Mouse (Mus musculus): Measurements from ENCODE around the gene Rap1b. TPM values are rescaled to one million over a fixed set of nuclear protein-coding genes. Genes with fewer than 3 reads are reported as not detected.

Gene Rap1b
- total and polyA plus RNA-seq, 2 experiments from 2014 or later: 66.0 to 140 TPM

DNA sequence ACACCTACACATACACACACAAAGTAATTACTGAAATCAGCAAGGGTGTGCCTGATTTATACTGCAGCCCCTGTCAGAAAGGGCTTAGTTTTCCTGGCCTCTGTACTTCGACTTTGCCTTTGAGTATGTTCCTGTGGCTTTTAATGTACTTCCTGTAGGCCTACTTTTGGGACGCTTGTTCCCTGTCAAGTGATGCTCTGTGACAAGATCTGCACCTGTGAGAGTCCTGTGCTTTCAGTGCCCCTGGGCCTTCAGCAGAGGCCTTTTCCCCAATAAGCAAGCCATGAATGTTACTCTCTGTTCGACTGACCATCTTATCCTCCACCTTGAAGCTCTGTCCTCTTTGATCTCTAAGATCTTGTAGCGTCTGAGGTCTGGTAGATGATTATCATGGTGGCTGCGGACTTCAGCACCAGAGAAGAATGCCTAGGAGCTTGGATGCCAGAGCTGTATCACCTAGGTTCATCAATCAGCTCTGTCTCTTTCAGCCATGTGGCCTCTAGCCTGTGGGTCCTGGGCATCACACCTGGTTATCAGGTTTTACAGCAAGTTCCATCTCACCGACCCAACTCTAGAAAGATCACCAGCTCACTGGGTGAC is 47.3 kb downstream of the Rap1b start:
- no peaks in the 10 kb centered on the region for H3K36me3 ChIP-seq (ENCODE audit: insufficient read depth, low read length)
- WGBS: 88% methylated on average over 6 of the region's 6 CpGs
- no peaks in the 10 kb centered on the region for H3K4me1 ChIP-seq (ENCODE audit: insufficient read depth, low read length)
- no peaks in the 10 kb centered on the region for H3K9me3 ChIP-seq (ENCODE audit: low read length)
- no peak overlapping the region for H3K4me3 ChIP-seq (ENCODE audit: low read depth, low read length)
- ATAC-seq (ENCODE audit: low FRiP score): no peak
- no peaks in the 10 kb centered on the region for H3K27me3 ChIP-seq (ENCODE audit: insufficient read depth, low read length)
- no peak overlapping the region for H3K4me2 ChIP-seq (ENCODE audit: low read depth, low read length, poor library complexity, severe bottlenecking)
- no peak overlapping the region for H3K9ac ChIP-seq (replicated peaks; ENCODE audit: low read length, poor library complexity, severe bottlenecking)
- no peak for DNase-seq (ENCODE audit: low spot score)
- no peak overlapping the region for H3K27ac ChIP-seq (ENCODE audit: low read depth, low read length)
- no peak for TF ChIP-seq CTCF (IDR thresholded peaks at IDR 0.05)

GRCm38 (mm10) chr10:117797684-117798083 is 48.2 kb downstream of the Rap1b start:
- no peaks in the 10 kb centered on the region for H3K27me3 ChIP-seq (ENCODE audit: insufficient read depth, low read length)
- no peak overlapping the region for H3K9ac ChIP-seq (replicated peaks; ENCODE audit: low read length, poor library complexity, severe bottlenecking)
- H3K36me3 ChIP-seq (ENCODE audit: insufficient read depth, low read length): no peaks in the 10 kb centered on the region
- no peak overlapping the region for H3K4me3 ChIP-seq (ENCODE audit: low read depth, low read length)
- no peak overlapping the region for H3K27ac ChIP-seq (ENCODE audit: low read depth, low read length)
- H3K4me1 ChIP-seq (ENCODE audit: insufficient read depth, low read length): no peaks in the 10 kb centered on the region
- TF ChIP-seq CTCF (IDR thresholded peaks at IDR 0.05): no peak
- WGBS: 83% methylated on average over 7 of the region's 7 CpGs
- H3K4me2 ChIP-seq (ENCODE audit: low read depth, low read length, poor library complexity, severe bottlenecking): no peak overlapping the region
- no peaks in the 10 kb centered on the region for H3K9me3 ChIP-seq (ENCODE audit: low read length)
- DNase-seq (ENCODE audit: low spot score) (no peak), ATAC-seq (ENCODE audit: low FRiP score) (no peak)

DNA sequence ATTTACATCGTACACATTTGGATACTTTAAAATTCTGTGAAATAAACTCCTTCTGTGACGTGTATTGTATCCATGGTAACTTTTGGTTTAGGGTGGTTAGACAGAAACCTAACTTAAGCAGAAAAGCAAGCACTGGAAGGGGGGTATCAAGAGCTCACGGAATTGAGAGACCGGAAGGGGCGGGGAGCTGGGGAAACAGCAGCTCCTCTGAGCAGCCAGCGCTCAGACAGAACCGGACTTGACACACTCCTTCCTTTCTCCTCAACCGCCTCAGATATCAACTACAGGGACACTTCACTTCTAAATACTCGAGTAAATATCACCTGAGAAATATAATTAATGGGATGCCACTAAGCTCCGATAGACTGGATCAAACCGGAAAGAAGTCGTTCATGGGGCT is 48.7 kb downstream of the Rap1b start:
- H3K27me3 ChIP-seq (ENCODE audit: insufficient read depth, low read length): no peaks in the 10 kb centered on the region
- ATAC-seq (ENCODE audit: low FRiP score) (no peak), DNase-seq (ENCODE audit: low spot score) (no peak)
- no peak overlapping the region for H3K4me2 ChIP-seq (ENCODE audit: low read depth, low read length, poor library complexity, severe bottlenecking)
- 93% methylated on average over 12 of the region's 12 CpGs for WGBS
- H3K4me3 ChIP-seq (ENCODE audit: low read depth, low read length): no peak overlapping the region
- H3K4me1 ChIP-seq (ENCODE audit: insufficient read depth, low read length): no peaks in the 10 kb centered on the region
- H3K9ac ChIP-seq (replicated peaks; ENCODE audit: low read length, poor library complexity, severe bottlenecking): no peak overlapping the region
- H3K9me3 ChIP-seq (ENCODE audit: low read length): no peaks in the 10 kb centered on the region
- H3K27ac ChIP-seq (ENCODE audit: low read depth, low read length): no peak overlapping the region
- TF ChIP-seq CTCF (IDR thresholded peaks at IDR 0.05): no peak
- H3K36me3 ChIP-seq (ENCODE audit: insufficient read depth, low read length): no peaks in the 10 kb centered on the region

DNA sequence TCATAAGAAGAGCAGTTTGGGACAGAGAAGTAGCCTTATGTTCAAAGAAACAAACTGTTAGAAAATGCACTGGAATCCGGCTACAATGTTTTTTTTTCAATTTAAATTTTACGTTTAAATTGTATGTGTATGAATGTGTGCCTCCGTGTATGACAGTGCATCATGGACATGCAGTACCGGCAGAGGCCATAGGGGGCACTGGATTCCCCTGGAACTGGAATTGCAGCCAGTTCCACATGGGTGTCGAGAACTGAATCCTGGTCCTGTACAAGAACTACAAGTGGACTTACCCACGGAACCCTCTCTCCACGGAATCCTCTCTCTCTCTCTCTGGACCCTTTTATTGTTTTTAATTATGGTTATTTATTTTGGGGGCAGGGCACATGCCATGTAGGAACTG is 49.7 kb downstream of the Rap1b start:
- ATAC-seq (ENCODE audit: low FRiP score) (no peak), DNase-seq (ENCODE audit: low spot score) (no peak)
- H3K36me3 ChIP-seq (ENCODE audit: insufficient read depth, low read length): no peaks in the 10 kb centered on the region
- no peak overlapping the region for H3K9ac ChIP-seq (replicated peaks; ENCODE audit: low read length, poor library complexity, severe bottlenecking)
- no peak overlapping the region for H3K4me3 ChIP-seq (ENCODE audit: low read depth, low read length)
- TF ChIP-seq CTCF (IDR thresholded peaks at IDR 0.05): peak; percentile 54
- H3K4me2 ChIP-seq (ENCODE audit: low read depth, low read length, poor library complexity, severe bottlenecking): no peak overlapping the region
- H3K4me1 ChIP-seq (ENCODE audit: insufficient read depth, low read length): no peaks in the 10 kb centered on the region
- H3K27ac ChIP-seq (ENCODE audit: low read depth, low read length): no peak overlapping the region
- no peaks in the 10 kb centered on the region for H3K9me3 ChIP-seq (ENCODE audit: low read length)
- 94% methylated on average over 7 of the region's 7 CpGs for WGBS
- H3K27me3 ChIP-seq (ENCODE audit: insufficient read depth, low read length): no peaks in the 10 kb centered on the region

DNA sequence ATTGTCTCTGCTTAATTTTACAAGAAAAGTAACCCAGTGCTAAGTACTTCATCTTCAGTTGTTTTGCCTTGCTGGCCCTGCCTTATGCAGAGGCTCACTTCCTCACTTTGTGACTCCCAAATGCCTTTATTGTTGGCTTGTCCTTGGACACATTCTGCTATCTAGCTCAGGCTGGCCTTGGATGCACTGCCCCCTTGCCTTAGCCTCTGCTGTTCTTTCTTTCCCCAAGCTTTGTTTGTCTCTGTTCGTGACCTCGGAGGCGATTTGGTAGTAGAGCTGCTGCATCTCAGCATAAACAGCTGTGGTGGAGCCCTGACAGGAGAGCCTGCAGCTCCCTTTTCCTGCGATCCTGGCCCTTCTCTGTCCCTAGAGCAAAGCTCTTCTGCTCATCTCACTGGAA is 50.6 kb downstream of the Rap1b start:
- ATAC-seq (ENCODE audit: low FRiP score): no peak
- no peak for TF ChIP-seq CTCF (IDR thresholded peaks at IDR 0.05)
- Histone ChIP-seq H3K9me3 (ENCODE audit: low read length) (no peaks in the 10 kb centered on the region), H3K9ac (replicated peaks; ENCODE audit: low read length, poor library complexity, severe bottlenecking) (no peak overlapping the region), H3K4me1 (ENCODE audit: insufficient read depth, low read length) (no peaks in the 10 kb centered on the region), H3K27ac (ENCODE audit: low read depth, low read length) (no peak overlapping the region), H3K36me3 (ENCODE audit: insufficient read depth, low read length) (no peaks in the 10 kb centered on the region), H3K4me2 (ENCODE audit: low read depth, low read length, poor library complexity, severe bottlenecking) (no peak overlapping the region), H3K4me3 (ENCODE audit: low read depth, low read length) (no peak overlapping the region), H3K27me3 (ENCODE audit: insufficient read depth, low read length) (no peaks in the 10 kb centered on the region)
- WGBS: 73% methylated on average over 4 of the region's 4 CpGs
- DNase-seq (ENCODE audit: low spot score): no peak

- no peak for ATAC-seq (ENCODE audit: low FRiP score)
- Histone ChIP-seq H3K9ac (replicated peaks; ENCODE audit: low read length, poor library complexity, severe bottlenecking) (no peak overlapping the region), H3K36me3 (ENCODE audit: insufficient read depth, low read length) (no peaks in the 10 kb centered on the region), H3K27ac (ENCODE audit: low read depth, low read length) (no peak overlapping the region), H3K9me3 (ENCODE audit: low read length) (no peaks in the 10 kb centered on the region), H3K4me3 (ENCODE audit: low read depth, low read length) (peak overlapping the region; percentile 90; the same call in 1 of the 2 replicates), H3K4me1 (ENCODE audit: insufficient read depth, low read length) (no peaks in the 10 kb centered on the region), H3K27me3 (ENCODE audit: insufficient read depth, low read length) (no peaks in the 10 kb centered on the region), H3K4me2 (ENCODE audit: low read depth, low read length, poor library complexity, severe bottlenecking) (peak overlapping the region; percentile 56; the same call in 1 of the 2 replicates)
- DNase-seq (ENCODE audit: low spot score): no peak
- TF ChIP-seq CTCF (IDR thresholded peaks at IDR 0.05): no peak
- WGBS: 83% methylated on average over 11 of the region's 11 CpGs
These were observed 52.3 kb downstream of the Rap1b start for GRCm38 (mm10) chr10:117793436-117794030.
